Mouse (Mus musculus) midbrain, postnatal 0 days (tissue): ENCODE results near the gene Oosp2. TPM values are rescaled to one million over a fixed set of nuclear protein-coding genes. Genes with fewer than 3 reads are reported as not detected.

Experiments
- ATAC-seq: fragments of 200-750 bp; cut with Nextera tagmentation; 2 replicates; pipeline ENCODE4 v1.8.0; 2017; ENCODE audit warnings: moderate number of reproducible peaks, mild to moderate bottlenecking, moderate TSS enrichment, moderate library complexity; ENCODE audit not compliant: low FRiP score
- DNase-seq: peaks from one replicate; pipeline ENCODE4 v3.0.0-alpha.2; 2015; ENCODE audit warnings: low spot score
- H3K27ac ChIP-seq: fragments of 300-500 bp; sonication (generic); 2 replicates; pipeline ENCODE4 v1.5.1; 2014; ENCODE audit warnings: low read depth, mild to moderate bottlenecking, low read length, mixed read lengths
- H3K27me3 ChIP-seq: fragments of 300-500 bp; sonication (generic); 2 replicates; pipeline ENCODE4 v1.6.1; 2014; ENCODE audit warnings: low read length, control low read depth, mixed read lengths; ENCODE audit not compliant: insufficient read depth
- H3K36me3 ChIP-seq: fragments of 300-500 bp; sonication (generic); 2 replicates; pipeline ENCODE4 v1.6.1; 2014; ENCODE audit warnings: low read length, control low read depth, mixed read lengths; ENCODE audit not compliant: insufficient read depth
- H3K4me1 ChIP-seq: fragments of 300-500 bp; sonication (generic); 2 replicates; pipeline ENCODE4 v1.6.1; 2014; ENCODE audit warnings: mild to moderate bottlenecking, control low read depth, antibody characterized with exemption, low read length, mixed read lengths; ENCODE audit not compliant: insufficient read depth
- H3K4me2 ChIP-seq: fragments of 300-500 bp; sonication (generic); 2 replicates; pipeline ENCODE4 v1.6.1; 2014; ENCODE audit warnings: low read depth, mild to moderate bottlenecking, low read length, mixed read lengths; ENCODE audit not compliant: poor library complexity, severe bottlenecking
- H3K4me3 ChIP-seq: fragments of 300-500 bp; sonication (generic); 2 replicates; pipeline ENCODE4 v1.5.1; 2014; ENCODE audit warnings: low read depth, mild to moderate bottlenecking, low read length, moderate library complexity
- H3K9ac ChIP-seq: fragments of 300-500 bp; sonication (generic); replicated peaks from 2 replicates; pipeline ENCODE4 v1.6.1; 2014; ENCODE audit warnings: mild to moderate bottlenecking, low read length, moderate library complexity, mixed read lengths; ENCODE audit not compliant: poor library complexity, severe bottlenecking
- H3K9me3 ChIP-seq: fragments of 300-500 bp; sonication (generic); 2 replicates; pipeline ENCODE4 v1.6.1; 2016; ENCODE audit warnings: low read length, control low read depth
- CTCF ChIP-seq: IDR thresholded peaks from 2 replicates; pipeline ENCODE4 v1.5.1; 2016; ENCODE audit warnings: antibody characterized with exemption, mild to moderate bottlenecking
- WGBS: fragments of 180-500 bp; shearing (Covaris S2); extraction: QIAGEN DNeasy Blood & Tissue Kit; methylation state at CpG from one replicate; pipeline ENCODE4 v1.1.7; 2014; 5-methylcytosine and 5-hydroxymethylcytosine counted together
- polyA plus RNA-seq: library from polyadenylated mRNA; unstranded; fragments of >200 nt; fragmentation: Nextera tagmentation; extraction: Ambion mirVana; gene quantifications from 2 replicates; pipeline ENCODE4 v1.2.1, GENCODE M21; 2015
- total RNA-seq: library from RNA; depleted of rRNA; stranded (reverse); fragments of >200 nt; gene quantifications from 2 replicates; pipeline ENCODE4 v1.2.3, GENCODE M21; 2014

The Oosp2 gene
- total and polyA plus RNA-seq, 2 experiments from 2014 or later = not detected

DNA sequence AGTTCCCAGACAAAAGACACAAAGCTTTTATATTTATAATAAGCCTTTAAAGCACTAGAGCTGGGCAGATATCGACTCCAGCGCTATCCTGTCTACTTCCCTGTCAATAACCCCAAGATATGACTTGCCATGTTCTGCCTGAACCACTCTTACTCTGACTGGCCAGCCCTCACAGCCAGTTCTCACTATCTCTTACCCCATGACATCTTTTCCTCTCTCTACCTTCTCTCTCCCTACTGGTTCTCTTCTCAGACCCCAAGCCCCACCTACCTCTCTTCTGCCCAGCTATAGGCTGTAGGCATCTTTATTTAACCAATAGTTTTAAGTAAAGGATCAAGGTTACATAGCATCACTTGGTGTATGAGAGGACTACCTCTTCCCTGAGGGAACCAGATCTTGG lies 26.0 kb downstream of the Oosp2 start:
- DNase-seq = no peak
- H3K36me3 ChIP-seq = no peaks in the 10 kb centered on the region
- WGBS = 53% methylated on average over 2 of the region's 2 CpGs
- no peak overlapping the region for H3K9ac ChIP-seq
- H3K9me3 ChIP-seq = no peaks in the 10 kb centered on the region
- no peak for TF ChIP-seq CTCF
- H3K27ac ChIP-seq = no peak overlapping the region
- no peaks in the 10 kb centered on the region for H3K27me3 ChIP-seq
- no peak overlapping the region for H3K4me3 ChIP-seq
- H3K4me2 ChIP-seq = no peak overlapping the region
- ATAC-seq = no peak
- no peaks in the 10 kb centered on the region for H3K4me1 ChIP-seq

DNA sequence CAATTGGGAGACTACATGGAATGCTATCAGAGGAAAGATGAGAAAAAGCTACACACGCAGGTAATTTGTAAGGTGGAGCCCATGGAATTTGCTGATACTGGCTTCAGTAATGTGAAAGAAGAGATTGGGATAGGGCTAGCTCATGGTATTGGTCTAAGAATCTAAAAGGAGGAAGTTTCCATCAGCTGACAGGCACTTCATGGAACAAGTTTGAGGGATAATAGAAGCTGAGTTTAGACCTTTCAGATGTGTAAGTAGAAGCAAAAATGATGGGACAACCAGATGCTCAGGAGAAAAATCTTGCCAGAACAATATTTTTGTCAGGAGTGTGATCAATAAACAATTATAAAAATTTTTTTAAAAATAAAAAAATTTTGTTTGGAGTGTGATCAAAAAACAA lies 26.6 kb downstream of the Oosp2 start:
- Histone ChIP-seq H3K36me3 (no peaks in the 10 kb centered on the region), H3K27me3 (no peaks in the 10 kb centered on the region), H3K4me1 (no peaks in the 10 kb centered on the region), H3K4me2 (no peak overlapping the region), H3K9me3 (no peaks in the 10 kb centered on the region), H3K27ac (no peak overlapping the region), H3K4me3 (no peak overlapping the region), H3K9ac (no peak overlapping the region)
- no peak for TF ChIP-seq CTCF
- WGBS = 82% methylated on average over 1 of the region's 1 CpGs
- ATAC-seq = no peak
- DNase-seq = no peak

GRCm38 (mm10) chr19:11625231-11625630 lies 35.1 kb downstream of the Oosp2 start:
- no peak overlapping the region for H3K9ac ChIP-seq
- 88% methylated on average over 5 of the region's 5 CpGs for WGBS
- H3K4me2 ChIP-seq = no peak overlapping the region
- H3K36me3 ChIP-seq = no peaks in the 10 kb centered on the region
- no peak overlapping the region for H3K4me3 ChIP-seq
- TF ChIP-seq CTCF = no peak
- DNase-seq = no peak
- H3K4me1 ChIP-seq = no peaks in the 10 kb centered on the region
- no peaks in the 10 kb centered on the region for H3K9me3 ChIP-seq
- H3K27ac ChIP-seq = no peak overlapping the region
- no peak for ATAC-seq
- no peaks in the 10 kb centered on the region for H3K27me3 ChIP-seq

GRCm38 (mm10) chr19:11624800-11625199 lies 35.6 kb downstream of the Oosp2 start:
- ATAC-seq (no peak), DNase-seq (no peak)
- Histone ChIP-seq H3K9me3 (no peaks in the 10 kb centered on the region), H3K27ac (no peak overlapping the region), H3K4me1 (no peaks in the 10 kb centered on the region), H3K4me2 (no peak overlapping the region), H3K4me3 (no peak overlapping the region), H3K36me3 (no peaks in the 10 kb centered on the region), H3K27me3 (no peaks in the 10 kb centered on the region), H3K9ac (no peak overlapping the region)
- TF ChIP-seq CTCF = no peak

DNA sequence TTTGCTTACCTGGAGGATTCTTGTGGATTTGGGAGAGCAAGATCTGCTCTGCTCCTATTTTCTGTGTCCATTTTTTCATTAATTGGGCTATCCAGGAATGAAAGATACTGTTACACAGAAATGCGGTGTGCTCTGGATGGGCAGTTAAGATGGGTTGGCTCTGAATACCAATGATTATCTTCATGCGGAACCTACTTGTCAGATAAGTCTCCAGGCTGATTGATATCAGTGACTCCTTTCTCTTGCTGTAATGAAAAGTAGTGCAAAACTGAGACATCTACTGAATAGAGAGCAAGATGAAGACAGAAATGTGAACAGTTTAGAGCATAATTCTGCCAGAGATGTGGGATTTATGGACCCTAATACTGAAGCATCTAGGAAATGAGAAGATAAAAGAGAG lies 36.8 kb downstream of the Oosp2 start, which contains the start of gene Ms4a2:
Gene Ms4a2 (minus strand): TSS at position 169 of the 400 bp plus-strand sequence.
- no peaks in the 10 kb centered on the region for H3K4me1 ChIP-seq
- no peak within 1 kb of the TSS for H3K9ac ChIP-seq
- no peaks in the 10 kb centered on the region for H3K9me3 ChIP-seq
- WGBS = 80% methylated on average over 2 of the region's 2 CpGs
- no peak for TF ChIP-seq CTCF
- H3K36me3 ChIP-seq = no peaks in the 10 kb centered on the region
- no peak for ATAC-seq
- H3K27me3 ChIP-seq = no peaks in the 10 kb centered on the region
- DNase-seq = no peak
- H3K4me3 ChIP-seq = no peak within 1 kb of the TSS
- no peak within 1 kb of the TSS for H3K27ac ChIP-seq
- H3K4me2 ChIP-seq = no peak within 1 kb of the TSS

DNA sequence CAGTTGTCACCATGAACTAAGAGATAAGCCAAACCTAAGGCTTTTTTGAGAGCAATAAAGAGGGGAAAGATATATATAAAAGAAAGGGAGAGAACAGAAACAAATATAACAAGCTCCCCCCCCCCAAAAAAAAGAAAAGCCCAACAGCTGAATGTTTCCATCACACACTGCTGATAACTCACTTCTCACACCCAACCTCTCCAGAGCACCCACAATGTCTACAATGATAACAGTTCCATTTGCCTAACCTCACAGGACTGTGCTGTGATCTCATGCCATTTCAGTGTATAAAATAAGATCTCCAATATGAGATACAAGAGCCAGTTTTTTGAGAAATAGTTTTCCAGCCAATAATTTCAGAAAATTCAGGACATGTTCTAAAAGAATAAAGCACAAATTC lies 42.4 kb downstream of the Oosp2 start:
- no peak overlapping the region for H3K27ac ChIP-seq
- H3K9ac ChIP-seq = no peak overlapping the region
- DNase-seq (no peak), ATAC-seq (no peak)
- no peaks in the 10 kb centered on the region for H3K4me1 ChIP-seq
- H3K36me3 ChIP-seq = no peaks in the 10 kb centered on the region
- no peak overlapping the region for H3K4me3 ChIP-seq
- H3K9me3 ChIP-seq = no peaks in the 10 kb centered on the region
- no peak overlapping the region for H3K4me2 ChIP-seq
- no peaks in the 10 kb centered on the region for H3K27me3 ChIP-seq
- no peak for TF ChIP-seq CTCF
